Mouse (Mus musculus) macrophage (primary cell): Measurements from ENCODE around the gene Prkar2b. TPM values are rescaled to one million over a fixed set of nuclear protein-coding genes. Genes with fewer than 3 reads are reported as not detected.
"Not testable (repeated sequence)": the region's sequence is repeated elsewhere in the genome, so short reads cannot be mapped to it uniquely, and the experiment has no call there.

Source experiments
- H3K27ac ChIP-seq: fragments of 350-480 bp; formaldehyde crosslinking; 2 replicates; pipeline ENCODE4 v1.9.0; 2021
- H3K36me3 ChIP-seq: fragments of 350-480 bp; formaldehyde crosslinking; 2 replicates; pipeline ENCODE4 v1.9.0; 2021; ENCODE audit errors: inconsistent target
- H3K4me3 ChIP-seq: fragments of 350-480 bp; formaldehyde crosslinking; 2 replicates; pipeline ENCODE4 v1.9.0; 2021; ENCODE audit errors: inconsistent target
- H3K79me2 ChIP-seq: fragments of 350-480 bp; formaldehyde crosslinking; 2 replicates; pipeline ENCODE4 v1.9.0; 2021; ENCODE audit errors: inconsistent target
- WGBS: methylation state at CpG from one replicate; pipeline ENCODE4 v1.1.7; 2026; ENCODE audit warnings: inconsistent platforms; ENCODE audit not compliant: missing documents; 5-methylcytosine and 5-hydroxymethylcytosine counted together
- polyA plus RNA-seq: library from polyadenylated mRNA; stranded (reverse); fragments of 250-400 nt; gene quantifications from 3 replicates; pipeline ENCODE4 v1.2.4, GENCODE M21; 2018; ENCODE audit warnings: inconsistent platforms

Gene Prkar2b
- polyA plus RNA-seq, 1 experiment from 2014 or later: 8.3 TPM

DNA sequence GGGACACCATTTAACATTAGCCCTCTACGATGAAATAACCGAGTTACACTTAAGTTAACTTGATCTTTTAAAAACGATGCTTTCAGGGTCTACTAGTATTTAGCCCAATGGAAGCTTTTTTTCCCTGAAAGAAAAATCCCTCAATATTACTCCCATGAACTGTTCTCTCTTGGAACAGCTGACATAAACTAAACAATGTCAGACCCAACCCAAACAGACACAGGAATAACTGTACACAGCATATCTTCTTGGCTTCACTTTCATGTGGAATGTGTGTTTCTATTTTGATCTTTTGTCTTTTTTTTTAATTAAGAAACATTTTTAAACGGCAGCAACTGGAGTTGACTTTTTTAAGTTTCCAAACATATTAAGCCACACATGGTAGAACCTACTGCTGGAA, 8.2 kb downstream of the Prkar2b start:
- Histone ChIP-seq H3K27ac (no peak overlapping the region), H3K79me2 (no peaks in the 10 kb centered on the region), H3K4me3 (no peak overlapping the region), H3K36me3 (no peaks in the 10 kb centered on the region)
- 94% methylated on average over 4 of the region's 4 CpGs for WGBS

DNA sequence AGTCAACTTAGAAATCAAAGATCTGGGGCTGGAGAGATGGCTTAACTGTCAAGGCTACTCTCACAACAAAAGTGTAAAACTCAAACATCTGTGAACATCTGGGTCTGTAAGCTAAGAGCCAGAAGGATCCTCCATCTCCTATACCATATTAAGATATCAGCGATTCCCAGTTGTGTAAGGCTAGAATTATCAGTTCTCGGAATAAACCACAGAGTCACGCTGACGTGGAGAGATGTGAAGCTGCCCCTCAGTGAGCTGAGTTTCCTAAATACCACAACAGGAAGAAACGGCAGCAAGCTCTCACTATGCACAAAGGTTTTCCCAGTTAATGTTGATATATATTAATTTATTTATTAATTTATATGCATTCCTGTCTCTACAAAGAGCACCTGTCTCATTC, 10.9 kb downstream of the Prkar2b start:
- WGBS: 3% methylated on average over 5 of the region's 5 CpGs
- Histone ChIP-seq H3K4me3 (no peak overlapping the region), H3K36me3 (no peaks in the 10 kb centered on the region)

DNA sequence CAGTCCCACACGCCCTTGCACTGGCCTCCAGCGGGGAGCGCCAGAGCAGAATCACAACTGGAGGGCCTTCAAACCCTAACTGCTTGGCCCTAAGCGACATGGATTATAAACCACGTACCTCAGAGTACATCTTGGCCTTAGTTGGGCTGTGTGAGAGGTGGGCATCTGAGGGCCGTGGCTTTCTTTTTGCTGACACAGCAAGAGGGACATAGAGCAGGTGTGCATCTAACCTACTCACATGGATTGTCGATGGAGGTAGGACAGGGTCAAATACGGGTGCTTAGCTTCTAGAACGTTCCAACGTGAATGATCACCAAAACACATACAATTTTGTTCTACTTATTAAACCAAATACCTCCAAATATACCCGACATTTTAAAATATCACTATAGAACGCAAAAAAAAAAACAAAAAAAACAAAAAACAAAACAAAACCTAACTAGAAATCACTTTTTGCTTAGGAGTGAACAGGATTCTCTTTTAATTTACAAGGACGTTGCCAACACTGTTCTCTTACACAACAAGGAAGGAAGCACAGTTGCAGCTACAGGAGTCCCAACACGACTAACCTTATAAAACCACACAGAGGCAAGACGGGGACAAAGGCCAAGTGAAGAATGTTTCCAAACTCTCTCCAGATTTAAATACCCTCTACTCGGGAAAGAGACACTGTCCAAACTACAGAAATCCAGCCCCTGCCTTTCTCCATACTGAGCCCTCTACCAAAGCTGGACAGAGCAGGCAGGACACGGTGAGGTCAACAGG, 15.3 kb downstream of the Prkar2b start:
- 59% methylated on average over 17 of the region's 17 CpGs for WGBS
- H3K79me2 ChIP-seq: no peaks in the 10 kb centered on the region
- no peak overlapping the region for H3K4me3 ChIP-seq
- no peaks in the 10 kb centered on the region for H3K36me3 ChIP-seq
- H3K27ac ChIP-seq: no peak overlapping the region

More for the DNA sequence above, 10.9 kb downstream of the Prkar2b start:
- no peak overlapping the region for H3K27ac ChIP-seq
- H3K79me2 ChIP-seq: no peaks in the 10 kb centered on the region

DNA sequence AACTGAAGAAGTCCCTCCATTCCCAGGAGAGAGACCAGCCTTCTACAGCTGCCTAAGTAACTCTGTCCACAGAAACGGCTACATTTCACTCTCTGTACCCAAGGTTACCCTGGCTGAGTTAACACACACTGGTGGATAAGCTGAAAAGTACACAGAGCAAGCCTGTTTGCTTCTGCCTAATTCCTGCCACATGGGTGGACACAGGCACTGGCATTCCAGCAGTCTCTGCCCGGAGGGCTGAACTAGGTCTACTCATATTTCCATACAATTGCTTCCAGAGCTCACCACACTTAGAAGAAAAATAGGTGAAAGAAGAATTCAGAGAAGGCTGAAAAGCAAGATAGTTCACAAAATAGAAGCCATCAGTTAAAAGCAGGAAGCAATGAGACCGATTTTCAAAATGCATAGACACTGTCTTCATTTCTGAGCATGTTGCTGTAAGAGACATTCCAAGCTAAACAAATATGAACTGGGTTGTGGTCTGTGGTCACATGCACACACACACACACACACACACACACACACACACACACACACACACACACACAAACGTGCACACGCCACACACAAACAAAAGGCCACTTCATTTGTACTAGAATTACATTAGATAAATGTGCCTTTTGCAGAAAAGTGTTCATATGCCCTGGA, 16.5 kb downstream of the Prkar2b start:
- 58% methylated on average over 5 of the region's 5 CpGs for WGBS
- no peak overlapping the region for H3K4me3 ChIP-seq
- H3K36me3 ChIP-seq: no peaks in the 10 kb centered on the region
- no peak overlapping the region for H3K27ac ChIP-seq
- H3K79me2 ChIP-seq: no peaks in the 10 kb centered on the region

DNA sequence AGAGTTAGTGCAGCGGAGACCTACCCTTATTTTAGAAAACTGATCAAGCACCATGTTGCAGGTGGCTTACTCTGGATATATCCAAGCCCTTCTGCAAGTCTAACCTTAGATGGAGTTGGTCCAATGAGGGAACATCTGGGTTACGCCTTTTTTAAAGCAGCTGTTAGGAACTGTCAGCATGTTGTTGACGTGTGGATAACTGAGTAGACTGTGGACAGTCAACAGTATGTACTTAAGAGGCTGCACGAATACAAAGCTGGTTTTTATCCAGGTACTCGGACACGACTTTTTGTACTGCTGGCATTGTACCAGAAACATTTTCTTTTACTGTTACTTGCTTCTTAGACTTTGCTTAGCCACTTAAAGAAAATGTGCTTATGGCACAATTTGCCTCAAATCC, 27.6 kb downstream of the Prkar2b start:
- 92% methylated on average over 6 of the region's 6 CpGs for WGBS
- no peaks in the 10 kb centered on the region for H3K79me2 ChIP-seq
- H3K27ac ChIP-seq: no peak overlapping the region
- no peaks in the 10 kb centered on the region for H3K36me3 ChIP-seq
- H3K4me3 ChIP-seq: no peak overlapping the region

DNA sequence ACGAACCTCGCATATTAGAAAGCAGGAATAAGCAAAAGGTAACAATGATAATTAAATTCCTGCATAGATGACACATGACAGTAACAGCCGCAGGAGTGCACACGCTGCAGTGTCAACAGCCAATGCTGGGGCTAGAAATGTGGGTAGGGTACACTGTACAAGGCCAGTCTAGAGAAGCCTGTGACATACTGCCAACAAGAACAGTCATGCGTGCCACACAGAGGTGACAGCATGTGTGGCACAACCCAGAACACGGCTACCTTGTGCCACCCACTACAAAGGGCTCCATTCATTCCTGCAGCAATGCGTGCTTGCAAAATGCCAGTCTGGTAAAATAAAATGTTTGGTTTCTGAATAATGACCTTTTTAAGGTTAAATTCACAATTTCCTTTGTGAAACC, 28.2 kb downstream of the Prkar2b start:
- Histone ChIP-seq H3K4me3 (no peak overlapping the region), H3K36me3 (no peaks in the 10 kb centered on the region), H3K79me2 (no peaks in the 10 kb centered on the region)

DNA sequence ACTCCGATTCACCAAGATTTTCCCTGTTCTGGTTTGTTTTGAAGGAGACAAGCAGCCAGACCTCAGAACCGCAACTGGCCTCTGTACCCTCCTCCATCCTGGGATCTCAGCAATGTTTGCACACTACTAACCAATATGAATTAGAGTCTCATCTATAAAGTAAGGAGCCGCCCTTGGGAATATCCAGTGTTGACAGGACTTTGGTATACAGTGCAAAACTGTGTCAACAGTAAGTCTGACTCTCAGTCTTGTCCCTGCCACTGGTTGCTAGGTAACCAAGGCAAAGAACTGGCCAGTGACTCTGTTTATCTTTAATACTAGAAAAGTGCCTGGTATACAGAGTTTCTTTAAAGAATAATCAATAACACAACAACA, 42.7 kb downstream of the Prkar2b start:
- Histone ChIP-seq H3K36me3 (no peaks in the 10 kb centered on the region), H3K4me3 (no peak overlapping the region)
- WGBS: 83% methylated on average over 3 of the region's 3 CpGs

More for the DNA sequence above, 28.2 kb downstream of the Prkar2b start:
- WGBS: 96% methylated on average over 7 of the region's 7 CpGs
- no peak overlapping the region for H3K27ac ChIP-seq

DNA sequence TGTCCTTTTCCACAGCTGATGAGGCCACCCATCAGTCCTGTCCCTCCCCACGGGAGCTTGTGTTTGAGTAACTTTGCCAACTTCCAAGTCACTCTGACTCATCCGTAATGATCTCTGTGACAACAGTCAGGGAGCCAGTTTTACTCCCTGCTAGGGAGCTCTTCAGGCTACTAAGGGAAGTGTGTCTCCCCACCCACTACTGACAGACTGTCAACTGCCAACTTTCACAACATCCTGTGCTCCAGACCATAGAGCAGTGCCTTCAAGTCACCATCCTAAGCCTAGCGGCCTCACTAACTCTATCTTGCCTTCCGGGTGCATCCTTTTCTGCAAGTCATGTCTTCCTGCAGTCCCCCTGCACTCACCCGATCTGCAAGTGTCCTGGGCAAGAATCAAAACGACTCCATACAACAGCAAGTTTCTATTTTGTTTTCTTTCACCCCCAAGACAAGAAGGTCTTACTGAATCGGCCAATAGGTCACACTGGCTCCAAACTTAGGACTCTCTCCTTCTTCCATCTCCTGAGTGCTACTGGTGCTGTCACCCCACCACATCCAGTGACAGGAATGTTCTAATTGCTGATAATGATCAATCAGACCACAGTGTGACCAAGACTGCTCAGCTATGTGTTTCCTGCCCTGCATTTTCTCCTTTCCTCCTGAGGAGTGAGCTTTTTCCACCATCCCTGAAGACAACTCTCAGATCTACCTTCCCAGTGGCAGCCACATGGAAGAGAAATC, 43.3 kb downstream of the Prkar2b start:
- Histone ChIP-seq H3K36me3 (no peaks in the 10 kb centered on the region), H3K79me2 (no peaks in the 10 kb centered on the region), H3K27ac (peak overlapping the region; percentile 84), H3K4me3 (no peak overlapping the region; the same call in 1 of the 2 replicates)
- WGBS: under 1% methylated on average over 7 of the region's 7 CpGs

More for the DNA sequence above, 42.7 kb downstream of the Prkar2b start:
- H3K79me2 ChIP-seq: no peaks in the 10 kb centered on the region
- peak overlapping the region; percentile 84 for H3K27ac ChIP-seq

DNA sequence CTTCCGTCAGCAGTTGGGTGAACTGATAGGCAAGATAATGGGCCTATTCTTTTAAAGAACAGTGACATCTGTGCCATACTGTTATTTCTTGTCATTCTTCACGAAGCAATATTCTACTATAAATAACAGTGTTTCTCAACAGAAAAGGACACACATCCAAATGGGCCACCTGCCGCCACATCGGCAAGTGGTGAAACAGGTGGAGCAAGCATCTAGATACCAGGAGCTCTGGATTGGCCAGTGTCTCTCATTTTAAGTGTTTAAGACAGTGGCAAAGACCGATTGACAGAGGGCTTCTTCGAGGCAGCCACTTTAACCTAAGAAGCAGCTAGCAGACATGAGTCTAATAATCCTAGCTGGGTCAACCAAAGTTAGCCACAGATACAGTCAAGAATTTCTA, 44.6 kb downstream of the Prkar2b start:
- Histone ChIP-seq H3K27ac (no peak overlapping the region), H3K4me3 (no peak overlapping the region), H3K79me2 (no peaks in the 10 kb centered on the region), H3K36me3 (no peaks in the 10 kb centered on the region)
- WGBS: 90% methylated on average over 6 of the region's 6 CpGs

DNA sequence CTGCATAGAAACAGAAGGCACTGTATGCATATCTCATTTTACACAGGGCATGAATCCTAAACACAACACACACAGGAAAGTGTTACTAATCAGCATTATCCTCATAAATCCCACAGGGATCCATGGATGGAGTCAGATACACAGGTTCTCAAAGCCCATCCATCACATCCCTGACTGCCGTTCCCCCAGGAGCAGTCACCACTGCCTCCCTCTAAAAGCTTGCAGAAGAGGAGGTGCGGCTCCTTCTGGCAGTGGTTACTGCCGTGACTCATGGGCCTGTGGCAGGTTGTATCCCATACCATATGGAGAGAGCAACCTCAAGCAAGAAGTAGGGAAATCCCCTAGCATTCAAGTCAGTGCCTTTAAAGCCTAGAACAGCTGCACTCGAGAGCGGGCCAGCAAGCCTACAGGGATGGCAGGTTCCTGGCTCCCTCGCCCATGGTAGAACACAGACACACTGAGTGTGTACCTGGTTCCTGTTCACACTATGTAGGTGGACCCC, 45.8 kb downstream of the Prkar2b start:
- no peaks in the 10 kb centered on the region for H3K36me3 ChIP-seq
- no peak overlapping the region for H3K27ac ChIP-seq
- 23% methylated on average over 6 of the region's 6 CpGs for WGBS
- no peaks in the 10 kb centered on the region for H3K79me2 ChIP-seq
- no peak overlapping the region for H3K4me3 ChIP-seq

DNA sequence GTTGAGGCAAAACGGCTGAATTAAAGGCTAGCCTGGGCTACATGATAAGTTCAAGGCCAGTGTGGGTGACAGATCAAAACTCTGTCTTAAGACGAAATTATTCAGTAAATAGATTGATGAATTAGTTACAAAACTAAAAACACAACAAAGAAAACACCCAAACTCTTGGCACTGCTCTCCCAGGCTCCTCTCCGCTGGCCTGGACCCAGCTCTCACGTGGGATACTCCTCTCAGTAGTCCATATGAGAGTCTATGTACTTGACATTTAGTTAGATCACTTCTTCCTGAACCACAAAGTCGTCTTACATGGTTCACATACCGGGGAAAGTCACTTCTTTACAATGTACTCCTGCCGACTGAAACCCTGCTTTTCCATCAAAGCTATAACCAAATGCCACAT, 46.3 kb downstream of the Prkar2b start:
- 79% methylated on average over 7 of the region's 7 CpGs for WGBS
- no peak overlapping the region for H3K4me3 ChIP-seq
- H3K27ac ChIP-seq: no peak overlapping the region
- no peaks in the 10 kb centered on the region for H3K36me3 ChIP-seq
- no peaks in the 10 kb centered on the region for H3K79me2 ChIP-seq

DNA sequence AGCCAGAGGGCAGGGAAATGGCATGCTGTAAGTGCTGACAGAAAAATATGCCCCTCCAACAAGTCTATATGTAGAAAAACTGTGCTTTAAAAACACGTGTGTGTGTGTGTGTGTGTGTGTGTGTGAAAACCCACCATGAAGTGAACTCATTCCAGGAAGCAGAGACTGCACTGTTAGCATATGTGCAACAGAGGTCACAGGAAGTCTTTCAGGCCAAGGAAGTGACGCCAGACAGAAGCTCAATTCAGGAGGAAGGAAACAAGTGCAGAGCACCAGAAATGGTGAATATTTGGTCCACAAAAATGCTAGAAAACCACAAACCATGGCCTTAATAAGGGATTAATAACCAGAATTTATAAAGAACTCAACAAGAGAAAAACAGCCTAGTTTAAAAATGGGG, 48.9 kb downstream of the Prkar2b start:
- WGBS: 46% methylated on average over 2 of the region's 2 CpGs
- H3K27ac ChIP-seq: peak overlapping the region; percentile 39

DNA sequence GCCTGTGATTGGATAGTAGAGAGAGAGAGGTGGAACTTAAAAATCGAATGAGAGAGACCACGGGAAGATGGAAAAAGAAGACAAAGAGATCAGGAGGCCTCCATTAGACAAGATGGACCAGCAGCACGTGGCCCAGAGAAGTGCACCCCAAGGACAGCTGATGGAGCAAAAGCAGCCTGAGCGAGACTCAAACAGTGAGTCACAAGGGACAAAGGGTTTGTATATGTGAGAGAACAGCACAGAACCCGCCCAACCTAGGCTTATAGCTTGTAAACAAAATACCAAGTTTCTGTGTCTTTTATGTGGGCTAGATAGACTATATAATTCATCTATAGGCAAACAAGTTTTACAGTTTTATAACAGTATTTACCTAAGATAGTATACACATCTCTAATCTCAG, 50.0 kb downstream of the Prkar2b start:
- 86% methylated on average over 5 of the region's 5 CpGs for WGBS
- H3K27ac ChIP-seq: no peak overlapping the region
- H3K4me3 ChIP-seq: no peak overlapping the region
- no peaks in the 10 kb centered on the region for H3K36me3 ChIP-seq
- H3K79me2 ChIP-seq: no peaks in the 10 kb centered on the region

More for the DNA sequence above, 48.9 kb downstream of the Prkar2b start:
- no peaks in the 10 kb centered on the region for H3K36me3 ChIP-seq
- H3K4me3 ChIP-seq: no peak overlapping the region
- no peaks in the 10 kb centered on the region for H3K79me2 ChIP-seq

DNA sequence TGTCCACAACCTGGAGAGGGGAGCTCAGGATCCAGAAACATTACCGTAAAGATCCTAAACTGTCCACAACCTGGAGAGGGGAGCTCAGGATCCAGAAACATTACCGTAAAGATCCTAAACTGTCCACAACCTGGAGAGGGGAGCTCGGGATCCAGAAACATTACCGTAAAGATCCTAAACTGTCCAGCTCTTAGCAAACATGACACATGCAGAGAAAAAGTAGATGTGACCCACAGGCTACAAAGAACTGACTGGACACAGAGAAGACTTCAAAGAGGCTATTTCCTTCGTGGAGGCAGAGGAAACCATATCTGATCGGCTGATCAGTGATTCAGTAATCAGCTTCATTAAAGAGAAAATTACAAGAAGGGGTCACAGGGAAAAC, 51.1 kb downstream of the Prkar2b start:
- H3K36me3 ChIP-seq, H3K4me3 ChIP-seq, H3K27ac ChIP-seq, H3K79me2 ChIP-seq: not testable (repeated sequence)
- 47% methylated on average over 5 of the region's 6 CpGs for WGBS
